Mouse (Mus musculus): ENCODE data around the gene Zfp697. TPM values are rescaled to one million over a fixed set of nuclear protein-coding genes. Genes with fewer than 3 reads are reported as not detected.
"Not testable (repeated sequence)": the region's sequence is repeated elsewhere in the genome, so short reads cannot be mapped to it uniquely, and the experiment has no call there.

Zfp697 gene
- polyA plus RNA-seq, 1 experiment from 2014 or later = 9.2 TPM

GRCm38 (mm10) chr3:98726281-98726680, 344.0 kb downstream of the Zfp697 start:
- H3K9ac ChIP-seq (replicated peaks; ENCODE audit: low read depth) = no peak overlapping the region
- WGBS = 74% methylated on average over 2 of the region's 2 CpGs
- no peak overlapping the region for H3K4me2 ChIP-seq (replicated peaks; ENCODE audit: low read depth, low read length)
- no peaks in the 10 kb centered on the region for H3K4me1 ChIP-seq (ENCODE audit: insufficient read depth, low read depth, low read length)
- DNase-seq (ENCODE audit: low spot score) (no peak), ATAC-seq (no peak)
- no peaks in the 10 kb centered on the region for H3K27me3 ChIP-seq (replicated peaks; ENCODE audit: insufficient read depth, low read length)
- TF ChIP-seq EP300 (IDR thresholded peaks at IDR 0.05) (no peak), CTCF (IDR thresholded peaks at IDR 0.05) (no peak)
- H3K9me3 ChIP-seq (ENCODE audit: low read length) = no peaks in the 10 kb centered on the region
- no peaks in the 10 kb centered on the region for H3K36me3 ChIP-seq (ENCODE audit: insufficient read depth, low read length)
- H3K27ac ChIP-seq (ENCODE audit: low read length) = no peak overlapping the region
- H3K4me3 ChIP-seq (ENCODE audit: low read depth, low read length) = no peak overlapping the region

GRCm38 (mm10) chr3:98733724-98734123, 351.5 kb downstream of the Zfp697 start:
- H3K27ac ChIP-seq (ENCODE audit: low read length) = no peak overlapping the region
- TF ChIP-seq EP300 (IDR thresholded peaks at IDR 0.05) = no peak
- no peak for TF ChIP-seq CTCF (IDR thresholded peaks at IDR 0.05)
- no peak overlapping the region for H3K9ac ChIP-seq (replicated peaks; ENCODE audit: low read depth)
- H3K9me3 ChIP-seq (ENCODE audit: low read length) = no peaks in the 10 kb centered on the region
- H3K27me3 ChIP-seq (replicated peaks; ENCODE audit: insufficient read depth, low read length) = no peaks in the 10 kb centered on the region
- ATAC-seq (no peak), DNase-seq (ENCODE audit: low spot score) (no peak)
- no peak overlapping the region for H3K4me2 ChIP-seq (replicated peaks; ENCODE audit: low read depth, low read length)
- H3K4me1 ChIP-seq (ENCODE audit: insufficient read depth, low read depth, low read length) = no peaks in the 10 kb centered on the region
- no peak overlapping the region for H3K4me3 ChIP-seq (ENCODE audit: low read depth, low read length)
- 88% methylated on average over 2 of the region's 2 CpGs for WGBS
- no peaks in the 10 kb centered on the region for H3K36me3 ChIP-seq (ENCODE audit: insufficient read depth, low read length)

GRCm38 (mm10) chr3:98734340-98734739, 352.1 kb downstream of the Zfp697 start:
- 64% methylated on average over 4 of the region's 4 CpGs for WGBS
- no peak overlapping the region for H3K27ac ChIP-seq (ENCODE audit: low read length)
- no peaks in the 10 kb centered on the region for H3K27me3 ChIP-seq (replicated peaks; ENCODE audit: insufficient read depth, low read length)
- H3K36me3 ChIP-seq (ENCODE audit: insufficient read depth, low read length) = no peaks in the 10 kb centered on the region
- H3K9ac ChIP-seq (replicated peaks; ENCODE audit: low read depth) = no peak overlapping the region
- DNase-seq (ENCODE audit: low spot score) (no peak), ATAC-seq (no peak)
- no peaks in the 10 kb centered on the region for H3K9me3 ChIP-seq (ENCODE audit: low read length)
- no peak for TF ChIP-seq CTCF (IDR thresholded peaks at IDR 0.05)
- TF ChIP-seq EP300 (IDR thresholded peaks at IDR 0.05) = no peak
- no peaks in the 10 kb centered on the region for H3K4me1 ChIP-seq (ENCODE audit: insufficient read depth, low read depth, low read length)
- no peak overlapping the region for H3K4me2 ChIP-seq (replicated peaks; ENCODE audit: low read depth, low read length)
- H3K4me3 ChIP-seq (ENCODE audit: low read depth, low read length) = no peak overlapping the region

GRCm38 (mm10) chr3:98741043-98741442, 358.8 kb downstream of the Zfp697 start:
- not testable (repeated sequence) for H3K4me2 ChIP-seq (replicated peaks; ENCODE audit: low read depth, low read length); H3K27me3 ChIP-seq (replicated peaks; ENCODE audit: insufficient read depth, low read length); H3K4me1 ChIP-seq (ENCODE audit: insufficient read depth, low read depth, low read length); H3K36me3 ChIP-seq (ENCODE audit: insufficient read depth, low read length); ATAC-seq; H3K9me3 ChIP-seq (ENCODE audit: low read length); DNase-seq (ENCODE audit: low spot score); H3K9ac ChIP-seq (replicated peaks; ENCODE audit: low read depth); H3K27ac ChIP-seq (ENCODE audit: low read length); H3K4me3 ChIP-seq (ENCODE audit: low read depth, low read length)
- 50% methylated on average over 1 of the region's 1 CpGs for WGBS

- Histone ChIP-seq H3K36me3 (ENCODE audit: insufficient read depth, low read length) (no peaks in the 10 kb centered on the region), H3K9ac (replicated peaks; ENCODE audit: low read depth) (no peak overlapping the region), H3K4me1 (ENCODE audit: insufficient read depth, low read depth, low read length) (no peaks in the 10 kb centered on the region), H3K4me2 (replicated peaks; ENCODE audit: low read depth, low read length) (no peak overlapping the region), H3K4me3 (ENCODE audit: low read depth, low read length) (no peak overlapping the region), H3K9me3 (ENCODE audit: low read length) (no peaks in the 10 kb centered on the region), H3K27ac (ENCODE audit: low read length) (no peak overlapping the region), H3K27me3 (replicated peaks; ENCODE audit: insufficient read depth, low read length) (no peaks in the 10 kb centered on the region)
- DNase-seq (ENCODE audit: low spot score) (no peak), ATAC-seq (no peak)
- WGBS = 48% methylated on average over 2 of the region's 2 CpGs
- TF ChIP-seq CTCF (IDR thresholded peaks at IDR 0.05) = no peak
- no peak for TF ChIP-seq EP300 (IDR thresholded peaks at IDR 0.05)
Observed at GRCm38 (mm10) chr3:98752171-98752570, 369.9 kb downstream of the Zfp697 start.

GRCm38 (mm10) chr3:98756836-98757235, 374.6 kb downstream of the Zfp697 start:
- no peak overlapping the region for H3K9ac ChIP-seq (replicated peaks; ENCODE audit: low read depth)
- WGBS = 64% methylated on average over 3 of the region's 3 CpGs
- DNase-seq (ENCODE audit: low spot score) = no peak
- H3K9me3 ChIP-seq (ENCODE audit: low read length) = no peaks in the 10 kb centered on the region
- no peak for ATAC-seq
- TF ChIP-seq CTCF (IDR thresholded peaks at IDR 0.05) (no peak), EP300 (IDR thresholded peaks at IDR 0.05) (no peak)
- H3K27ac ChIP-seq (ENCODE audit: low read length) = no peak overlapping the region
- no peaks in the 10 kb centered on the region for H3K27me3 ChIP-seq (replicated peaks; ENCODE audit: insufficient read depth, low read length)
- H3K36me3 ChIP-seq (ENCODE audit: insufficient read depth, low read length) = no peaks in the 10 kb centered on the region
- H3K4me3 ChIP-seq (ENCODE audit: low read depth, low read length) = no peak overlapping the region
- no peaks in the 10 kb centered on the region for H3K4me1 ChIP-seq (ENCODE audit: insufficient read depth, low read depth, low read length)
- no peak overlapping the region for H3K4me2 ChIP-seq (replicated peaks; ENCODE audit: low read depth, low read length)

GRCm38 (mm10) chr3:98764155-98764554, 381.9 kb downstream of the Zfp697 start:
- Histone ChIP-seq H3K4me2 (replicated peaks; ENCODE audit: low read depth, low read length) (no peak overlapping the region), H3K27ac (ENCODE audit: low read length) (no peak overlapping the region), H3K27me3 (replicated peaks; ENCODE audit: insufficient read depth, low read length) (no peaks in the 10 kb centered on the region), H3K4me3 (ENCODE audit: low read depth, low read length) (no peak overlapping the region), H3K4me1 (ENCODE audit: insufficient read depth, low read depth, low read length) (no peaks in the 10 kb centered on the region), H3K36me3 (ENCODE audit: insufficient read depth, low read length) (no peaks in the 10 kb centered on the region), H3K9ac (replicated peaks; ENCODE audit: low read depth) (no peak overlapping the region), H3K9me3 (ENCODE audit: low read length) (no peaks in the 10 kb centered on the region)
- TF ChIP-seq EP300 (IDR thresholded peaks at IDR 0.05) (no peak), CTCF (IDR thresholded peaks at IDR 0.05) (no peak)
- DNase-seq (ENCODE audit: low spot score) = no peak
- no peak for ATAC-seq
